Mouse (Mus musculus): ENCODE measurements around the gene Bmp6. TPM values are rescaled to one million over a fixed set of nuclear protein-coding genes. Genes with fewer than 3 reads are reported as not detected.

The Bmp6 gene
- total RNA-seq, 2 experiments from 2014 or later, result 7.1 to 8.8 TPM

GRCm38 (mm10) chr13:38528687-38529294 is 183.9 kb downstream of the Bmp6 start, which contains the start of gene Txndc5:
Txndc5 (minus strand) TSS chr13:38528824.
- no peak for DNase-seq
- intact Hi-C loops (cut with DNase I; ENCODE audit: low total_unique reads), result no loop called here

GRCm38 (mm10) chr13:38529576-38529975 is 184.7 kb downstream of the Bmp6 start:
- DNase-seq, result no peak
- intact Hi-C loops (cut with DNase I; ENCODE audit: low total_unique reads), result no loop called here

- no peak for DNase-seq
- intact Hi-C loops (cut with DNase I; ENCODE audit: low total_unique reads), result no loop called here
Observed at GRCm38 (mm10) chr13:38531498-38531897, 186.6 kb downstream of the Bmp6 start.

GRCm38 (mm10) chr13:38533461-38533860 is 188.6 kb downstream of the Bmp6 start:
- DNase-seq, result peak; percentile 21
- intact Hi-C loops (cut with DNase I; ENCODE audit: low total_unique reads), result no loop called here

- no peak for DNase-seq
- intact Hi-C loops (cut with DNase I; ENCODE audit: low total_unique reads), result no loop called here
Observed at GRCm38 (mm10) chr13:38534016-38534415, 189.1 kb downstream of the Bmp6 start.

GRCm38 (mm10) chr13:38534731-38535130 is 189.8 kb downstream of the Bmp6 start:
- DNase-seq, result no peak
- intact Hi-C loops (cut with DNase I; ENCODE audit: low total_unique reads), result no loop called here

- no peak for DNase-seq
- intact Hi-C loops (cut with DNase I; ENCODE audit: low total_unique reads), result no loop called here
Observed at GRCm38 (mm10) chr13:38537521-38537920, 192.6 kb downstream of the Bmp6 start.

- DNase-seq, result no peak
- intact Hi-C loops (cut with DNase I; ENCODE audit: low total_unique reads), result no loop called here
Observed at GRCm38 (mm10) chr13:38539192-38539900, 194.4 kb downstream of the Bmp6 start.

- no peak for DNase-seq
- intact Hi-C loops (cut with DNase I; ENCODE audit: low total_unique reads), result no loop called here
Observed at GRCm38 (mm10) chr13:38543455-38544125, 198.7 kb downstream of the Bmp6 start.

GRCm38 (mm10) chr13:38544769-38545445 is 200.0 kb downstream of the Bmp6 start:
- intact Hi-C loops (cut with DNase I; ENCODE audit: low total_unique reads), result no loop called here
- no peak for DNase-seq

- intact Hi-C loops (cut with DNase I; ENCODE audit: low total_unique reads), result no loop called here
- DNase-seq, result peak; percentile 56
Observed at GRCm38 (mm10) chr13:38545460-38545859, 200.6 kb downstream of the Bmp6 start.

- intact Hi-C loops (cut with DNase I; ENCODE audit: low total_unique reads), result no loop called here
- no peak for DNase-seq
Observed at GRCm38 (mm10) chr13:38546754-38547153, 201.8 kb downstream of the Bmp6 start.

GRCm38 (mm10) chr13:38547717-38548116 is 202.8 kb downstream of the Bmp6 start:
- DNase-seq, result no peak
- intact Hi-C loops (cut with DNase I; ENCODE audit: low total_unique reads), result no loop called here

GRCm38 (mm10) chr13:38548681-38549080 is 203.8 kb downstream of the Bmp6 start:
- DNase-seq, result no peak

More at GRCm38 (mm10) chr13:38548681-38549080, 203.8 kb downstream of the Bmp6 start:
- intact Hi-C loops (cut with DNase I; ENCODE audit: low total_unique reads), result no loop called here

Other genes starting within 250 kb of the Bmp6 start
- under 1 TPM; 0.02 to 0.06 TPM for gene Dsp, start 193.8 kb upstream of the Bmp6 start, total RNA-seq (2021)
- 1 to 10 TPM; 6.2 to 7.7 TPM for gene Snrnp48, start 140.2 kb upstream of the Bmp6 start, total RNA-seq (2021)
- 10 to 100 TPM; 36.4 to 46.9 TPM for gene Txndc5, start 183.7 kb downstream of the Bmp6 start, total RNA-seq (2021)